Mouse (Mus musculus) right cerebral cortex, adult 2 months (tissue): ENCODE data around the gene Cemip.
"Not testable (repeated sequence)": the region's sequence is repeated elsewhere in the genome, so short reads cannot be mapped to it uniquely, and the experiment has no call there.

Experiments
- DNase-seq, 2 experiments: peaks; one replicate each; pipeline ENCODE4 v3.0.0; 2021 to 2022; ENCODE audit warnings: low spot score in 2 of 2

The Cemip gene

DNA sequence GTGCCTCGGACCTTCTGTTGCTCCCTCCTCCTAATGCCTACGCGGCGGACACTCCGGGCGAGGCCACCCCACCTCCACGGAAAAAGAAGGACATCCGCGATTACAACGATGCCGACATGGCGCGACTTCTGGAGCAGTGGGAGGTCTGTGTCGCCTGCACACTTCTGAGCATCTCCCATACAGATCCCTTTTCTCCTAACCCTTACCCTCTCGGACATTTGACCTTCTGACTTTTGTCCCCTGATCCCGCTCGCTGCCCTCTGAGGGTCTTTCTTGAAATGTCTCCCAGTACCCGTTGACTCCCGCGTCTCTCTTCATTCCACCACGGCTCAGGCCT is 194.0 kb downstream of the Cemip start:
- DNase-seq: no peak

DNA sequence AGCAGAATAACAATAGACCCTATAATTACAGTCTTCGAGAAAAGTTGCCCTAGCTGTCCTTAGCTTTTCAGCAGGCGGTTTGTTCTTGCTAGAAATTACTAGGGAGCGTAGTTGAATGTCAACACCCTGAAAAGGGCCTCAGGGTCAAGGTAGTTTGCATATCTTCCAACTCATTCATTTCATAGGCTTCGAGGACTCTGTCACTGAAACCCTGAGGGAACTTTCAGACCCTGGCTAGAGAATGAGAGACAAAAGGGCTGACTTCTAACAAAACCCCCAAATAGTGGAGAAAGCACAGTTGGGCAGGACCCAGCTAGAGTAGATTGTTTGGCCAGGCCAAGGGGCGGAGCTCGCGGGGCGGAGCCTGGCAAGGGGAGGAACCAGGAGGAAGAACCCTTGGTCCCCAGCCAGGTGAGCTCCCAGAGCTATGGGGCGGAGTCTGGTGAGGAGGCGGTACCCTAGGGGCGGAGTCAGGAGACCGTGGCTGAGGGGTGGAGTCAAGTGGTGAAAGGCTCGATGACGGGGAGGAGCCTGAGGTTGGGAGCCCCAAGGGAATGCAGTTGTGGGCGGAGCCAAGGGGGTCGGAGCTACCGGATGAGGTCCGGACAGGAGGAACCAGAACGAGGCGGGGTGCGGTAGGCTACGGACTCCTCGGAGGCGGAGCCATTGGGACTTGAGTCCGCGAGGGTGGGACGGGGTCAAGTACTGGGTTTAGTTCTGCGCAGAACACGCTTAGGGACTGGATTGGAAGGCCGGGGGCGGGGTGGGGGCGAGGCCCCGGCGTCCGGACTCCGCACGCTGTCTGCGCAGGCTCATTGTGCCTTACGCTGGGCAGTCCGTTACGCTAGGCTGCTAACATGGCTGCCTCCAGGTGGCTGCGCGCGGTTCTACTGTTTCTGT is 194.6 kb downstream of the Cemip start:
- DNase-seq: peak; percentile 94 to 96

DNA sequence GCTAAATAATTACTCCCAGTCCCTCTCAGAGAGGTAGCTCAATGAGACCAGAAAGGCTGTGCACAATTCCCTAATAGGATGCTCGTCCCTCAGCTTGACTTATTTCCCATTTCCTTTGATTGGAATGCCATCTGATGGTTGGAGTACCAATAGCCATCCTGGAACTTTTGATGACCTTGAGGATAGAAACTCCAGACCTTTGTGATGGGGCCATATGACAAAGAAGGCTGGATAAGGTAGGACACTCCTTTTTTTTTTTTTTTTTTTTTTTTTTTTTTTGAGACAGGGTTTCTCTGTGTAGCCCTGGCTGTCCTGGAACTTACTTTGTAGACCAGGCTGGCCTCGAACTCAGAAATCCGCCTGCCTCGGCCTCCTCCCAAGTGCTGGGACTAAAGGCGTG is 196.4 kb downstream of the Cemip start:
- DNase-seq: not testable (repeated sequence)

DNA sequence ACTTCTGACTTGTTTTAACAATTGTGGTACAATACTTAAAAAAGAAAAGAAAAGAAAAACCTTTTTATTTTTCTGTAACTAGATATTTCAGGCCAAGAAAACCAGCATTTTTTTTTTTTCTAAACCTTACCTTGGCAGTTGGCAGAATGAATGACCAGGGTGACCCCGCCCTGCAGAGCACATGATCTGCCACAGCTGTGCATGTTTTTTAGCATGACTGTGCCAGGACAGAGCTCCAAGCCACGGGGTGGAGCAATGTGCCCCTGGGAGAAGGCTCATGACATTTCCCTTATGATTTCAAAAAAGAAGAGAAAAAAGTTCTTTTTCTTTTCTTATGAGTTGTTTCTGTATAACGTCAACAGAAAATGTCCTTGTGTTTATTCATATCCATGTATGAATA is 196.9 kb downstream of the Cemip start:
- DNase-seq: no peak

DNA sequence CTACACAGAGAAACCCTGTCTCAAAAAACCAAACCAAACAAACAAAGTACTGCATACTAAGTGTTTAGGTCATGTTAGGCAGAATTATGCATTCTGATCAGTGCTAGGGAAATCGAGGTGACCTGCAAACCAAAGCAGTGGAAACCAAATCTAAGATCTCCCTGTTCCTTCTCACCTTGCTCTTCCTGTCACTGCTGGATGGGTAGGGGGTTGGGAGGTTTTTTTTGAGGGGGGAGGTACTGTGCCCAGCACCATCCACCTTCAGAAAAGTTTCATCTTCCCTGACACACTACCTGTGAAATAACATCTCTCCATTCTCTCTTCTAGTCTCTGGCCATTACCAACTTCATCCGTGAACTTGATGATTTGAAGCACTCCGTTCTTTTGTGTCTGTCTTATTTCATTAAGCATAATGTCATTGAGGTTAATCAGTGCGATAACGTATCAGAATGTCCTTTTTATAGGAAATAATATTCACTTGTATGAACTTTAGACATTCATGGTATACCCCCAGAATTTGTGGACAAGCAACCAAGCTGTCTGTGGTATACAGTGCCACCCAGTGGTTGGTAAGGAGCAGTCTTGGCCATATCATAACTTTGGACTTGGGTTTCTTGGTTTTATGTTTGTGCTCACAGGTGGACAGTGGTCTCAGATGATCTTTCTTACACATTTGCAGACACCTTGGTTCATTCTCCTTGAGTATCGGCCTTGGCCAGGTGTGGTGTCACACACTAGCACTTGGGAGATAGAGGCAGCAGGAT is 199.8 kb downstream of the Cemip start:
- no peak for DNase-seq

DNA sequence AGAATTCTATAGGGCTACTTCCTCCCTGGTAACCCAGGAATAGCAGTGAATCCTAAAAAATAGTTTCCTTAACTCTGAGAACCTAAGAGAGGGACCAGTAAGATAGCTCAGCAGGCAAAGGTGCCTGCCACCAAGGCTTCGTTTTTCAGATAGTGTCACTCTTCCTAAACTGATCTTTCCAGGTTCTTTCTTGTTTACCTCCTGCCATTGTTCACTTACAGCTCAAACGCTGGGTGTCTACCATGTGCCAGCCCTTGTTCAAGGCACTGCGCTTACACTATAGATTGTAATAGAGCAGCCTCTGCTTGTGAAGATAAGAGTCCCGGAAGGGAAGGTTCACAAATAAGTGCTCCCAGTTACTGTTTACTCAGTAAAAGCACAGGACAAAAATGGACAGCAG is 200.5 kb downstream of the Cemip start:
- no peak for DNase-seq

DNA sequence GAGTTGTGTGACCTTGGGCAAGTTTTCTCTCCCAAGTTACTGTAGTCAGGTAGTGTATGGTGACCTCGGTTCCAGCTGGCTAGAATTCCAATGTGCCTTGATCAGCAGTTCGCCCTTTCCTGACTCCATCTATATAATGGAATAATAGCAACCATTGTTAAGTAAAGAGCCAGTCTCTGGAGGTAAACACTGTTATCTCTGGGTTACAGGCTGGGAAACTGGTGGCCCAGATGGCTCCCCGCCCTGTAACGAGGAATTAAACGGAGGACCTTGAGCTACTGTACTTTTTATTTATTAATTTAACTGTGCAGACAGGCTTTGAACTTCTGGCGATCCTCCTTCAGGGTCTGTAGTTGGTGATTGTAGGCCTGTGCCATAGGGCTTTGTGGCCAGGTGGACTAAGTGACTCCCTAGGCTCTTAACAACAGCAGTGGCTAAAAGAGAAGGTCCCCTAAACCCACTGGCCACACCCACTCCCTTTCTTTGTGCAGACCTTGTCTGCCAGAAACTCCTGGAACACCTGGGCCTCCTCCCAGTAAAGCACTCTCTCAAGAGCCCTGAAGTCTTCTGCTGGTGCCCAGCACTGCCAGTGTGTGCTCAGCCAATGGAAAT is 201.3 kb downstream of the Cemip start:
- DNase-seq: no peak

DNA sequence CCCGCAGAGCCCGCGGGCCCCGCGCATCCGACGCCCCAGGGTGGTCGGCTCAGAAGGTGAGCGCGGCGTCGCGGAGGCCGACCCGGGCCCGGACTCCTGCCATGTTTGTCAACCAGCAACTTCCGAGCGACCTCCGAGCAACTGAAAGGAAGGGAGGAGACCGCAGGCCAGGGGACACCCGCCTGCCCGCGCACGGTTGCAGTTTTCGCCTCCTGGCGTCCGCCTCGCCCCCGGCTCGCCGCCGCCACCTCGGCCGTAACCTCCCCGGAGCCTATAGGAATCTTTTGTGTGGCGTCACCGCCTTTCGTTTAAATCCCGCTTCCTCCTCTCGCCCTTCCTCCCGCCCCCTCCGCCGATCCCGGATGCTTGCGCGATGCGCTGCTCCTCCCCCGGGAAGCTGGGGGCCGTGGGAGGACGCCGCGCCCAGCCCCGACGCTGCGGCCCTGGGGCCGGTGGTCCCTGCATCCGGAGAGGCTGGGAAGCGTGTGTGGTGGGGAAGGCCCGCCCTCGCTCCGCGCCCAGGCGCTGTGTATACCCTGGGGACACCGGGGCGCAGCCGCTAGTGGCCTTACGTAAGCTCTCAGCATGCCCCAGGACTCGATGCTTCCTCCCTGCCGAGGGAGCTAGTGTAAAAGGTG is 202.2 kb downstream of the Cemip start, which contains the start of the genes Tlnrd1 and Mesd:
Tlnrd1 (minus strand) TSS at position 285 of the 638 bp plus-strand sequence.
Mesd (plus strand) TSS at position 446 of the 638 bp plus-strand sequence.
- peak; percentile 92 for DNase-seq

DNA sequence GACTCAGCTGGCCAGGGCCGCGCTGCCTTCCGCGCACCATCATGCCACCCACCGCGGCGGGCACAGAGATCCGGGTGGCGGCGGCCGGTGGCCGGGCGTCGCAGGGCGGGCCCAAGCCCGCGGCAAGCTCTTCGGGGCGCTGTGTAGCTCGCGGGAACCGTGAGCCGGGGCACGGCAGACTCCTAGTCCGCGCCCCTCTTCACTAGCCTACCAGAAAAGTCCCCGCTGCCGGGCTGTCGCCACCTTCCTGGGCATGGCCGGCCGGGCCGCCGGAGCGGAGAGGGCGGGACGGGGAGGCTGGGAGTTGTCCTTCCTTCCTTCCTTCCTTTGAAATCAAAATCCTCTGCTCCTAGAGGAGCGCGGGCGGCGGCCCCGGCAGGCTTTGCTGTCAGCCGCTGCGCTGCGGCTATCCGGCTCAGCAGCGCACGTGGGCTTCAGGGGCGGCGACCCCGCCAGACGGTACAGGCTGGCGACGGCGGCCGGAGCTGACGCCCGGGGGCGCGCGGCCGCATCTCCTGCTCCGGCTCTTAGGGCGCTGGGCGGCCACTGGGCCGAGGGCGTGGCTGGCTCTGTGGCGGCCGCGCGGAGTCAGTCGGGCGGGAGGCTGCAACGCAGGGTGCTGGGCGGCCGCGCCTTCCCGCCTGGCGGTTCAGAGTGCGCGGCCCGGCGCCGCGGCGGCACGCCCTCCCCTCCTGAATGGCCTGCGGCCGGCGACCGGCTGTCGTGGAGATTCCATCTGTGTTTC is 202.9 kb downstream of the Cemip start:
- DNase-seq: peak; percentile 47 to 52
